18 mouse cellular contexts compared by ENCODE assay signal in genomic region chr1:147000018-147000417, GRCm38 (mm10).
"Had no signal": no experiment of that assay in that cellular context is flagged by ENCODE, and none has a peak within 500 bp of the region (broad histone marks: within the 10 kb centered on the region; RNA-seq: fewer than 3 reads in every experiment).

No protein-coding gene starts in this region.

- DNase-seq: kidney, adult 9 months; kidney, postnatal 25 days; layer of hippocampus, postnatal 36 days; liver, embryonic 13.5 days; lung, adult 2 months; lung, postnatal 14 days; lung, postnatal 4 days; midbrain, embryonic 14.5 days; right cerebral cortex, adult 18-20 months; right cerebral cortex, postnatal 25 days; spleen, adult 18-20 months; thymus, adult 2 months; thymus, postnatal 14 days; thymus, postnatal 4 days had no signal

- H3K27ac ChIP-seq: left cerebral cortex, adult 2 months; liver, embryonic 13.5 days; neural tube, embryonic 12.5 days; neural tube, embryonic 15.5 days had no signal

- H3K9me3 ChIP-seq: liver, embryonic 13.5 days; neural tube, embryonic 12.5 days; neural tube, embryonic 15.5 days had no signal

- H3K9ac ChIP-seq: liver, embryonic 13.5 days; neural tube, embryonic 12.5 days; neural tube, embryonic 15.5 days had no signal

- H3K4me3 ChIP-seq: left cerebral cortex, adult 2 months; liver, embryonic 13.5 days; neural tube, embryonic 12.5 days; neural tube, embryonic 15.5 days had no signal

- H3K27me3 ChIP-seq: liver, embryonic 13.5 days; neural tube, embryonic 12.5 days; neural tube, embryonic 15.5 days had no signal

- H3K4me1 ChIP-seq: liver, embryonic 13.5 days; neural tube, embryonic 12.5 days; neural tube, embryonic 15.5 days had no signal

- H3K36me3 ChIP-seq: liver, embryonic 13.5 days; neural tube, embryonic 12.5 days; neural tube, embryonic 15.5 days had no signal

- H3K4me2 ChIP-seq: liver, embryonic 13.5 days; midbrain, embryonic 11.5 days; neural tube, embryonic 12.5 days; neural tube, embryonic 15.5 days had no signal
